Mouse (Mus musculus) lung, postnatal 0 days (tissue): Measurements from ENCODE around the gene Pde4a.

Experiments used
- CTCF ChIP-seq: IDR thresholded peaks from 2 replicates; pipeline ENCODE4 v1.5.1; 2016; ENCODE audit warnings: antibody characterized with exemption, mild to moderate bottlenecking
- EP300 ChIP-seq: IDR thresholded peaks from 2 replicates; pipeline ENCODE4 v1.6.1; 2016; ENCODE audit warnings: antibody characterized with exemption, mild to moderate bottlenecking, control low read depth

GRCm38 (mm10) chr9:21172364-21172763 is 6.8 kb downstream of the Pde4a start:
- TF ChIP-seq CTCF (no peak), EP300 (no peak)
